Mouse (Mus musculus) testis, adult 2 months (tissue): ENCODE results near the gene Fam217b. TPM values are rescaled to one million over a fixed set of nuclear protein-coding genes. Genes with fewer than 3 reads are reported as not detected.

Source experiments
- H3K27ac ChIP-seq: fragments of 200-500 bp; 2 replicates; pipeline ENCODE4 v1.5.1; 2012; ENCODE audit warnings: low read depth, low read length; ENCODE audit not compliant: control insufficient read depth, insufficient read depth
- H3K27me3 ChIP-seq: fragments of 200-500 bp; 2 replicates; pipeline ENCODE4 v1.6.1; 2012; ENCODE audit warnings: mild to moderate bottlenecking, low read length, moderate library complexity; ENCODE audit not compliant: control insufficient read depth, insufficient read depth
- H3K36me3 ChIP-seq: fragments of 200-500 bp; 2 replicates; pipeline ENCODE4 v1.6.1; 2012; ENCODE audit warnings: mild to moderate bottlenecking, low read length; ENCODE audit not compliant: control insufficient read depth, insufficient read depth
- H3K4me1 ChIP-seq: fragments of 200-500 bp; 2 replicates; pipeline ENCODE4 v1.6.1; 2012; ENCODE audit warnings: low read length; ENCODE audit not compliant: control insufficient read depth, insufficient read depth
- H3K4me3 ChIP-seq: fragments of 200-500 bp; 2 replicates; pipeline ENCODE4 v1.5.1; 2012; ENCODE audit warnings: low read depth, mild to moderate bottlenecking, low read length, moderate library complexity, mixed read lengths; ENCODE audit not compliant: control insufficient read depth
- CTCF ChIP-seq: fragments of 200-500 bp; IDR thresholded peaks from 2 replicates; pipeline ENCODE4 v1.5.1; 2012; ENCODE audit warnings: low read depth, mild to moderate bottlenecking, inconsistent platforms, low read length, moderate library complexity; ENCODE audit not compliant: control insufficient read depth, insufficient read depth, insufficient replicate concordance
- POLR2A ChIP-seq: fragments of 200-500 bp; IDR thresholded peaks from 2 replicates; pipeline ENCODE4 v1.6.1; 2012; ENCODE audit warnings: low read depth, mild to moderate bottlenecking, inconsistent platforms, low read length, moderate library complexity; ENCODE audit not compliant: control insufficient read depth
- polyA plus RNA-seq: library from polyadenylated mRNA; depleted of rRNA; stranded (reverse); fragments of >200 nt; gene quantifications from 2 replicates; pipeline ENCODE4 v1.2.3, GENCODE M21; 2012; rRNA removed

The Fam217b gene
- polyA plus RNA-seq, 1 experiment: 2.6 TPM

GRCm38 (mm10) chr2:178471546-178472480 lies 57.5 kb downstream of the Fam217b start:
- H3K4me3 ChIP-seq: no peak overlapping the region
- no peaks in the 10 kb centered on the region for H3K4me1 ChIP-seq
- H3K36me3 ChIP-seq: no peaks in the 10 kb centered on the region
- H3K27ac ChIP-seq: no peak overlapping the region
- H3K27me3 ChIP-seq: no peaks in the 10 kb centered on the region
- no peak for TF ChIP-seq POLR2A
- no peak for TF ChIP-seq CTCF

GRCm38 (mm10) chr2:178473916-178474315 lies 59.6 kb downstream of the Fam217b start:
- no peak overlapping the region for H3K4me3 ChIP-seq
- H3K27me3 ChIP-seq: no peaks in the 10 kb centered on the region
- H3K4me1 ChIP-seq: no peaks in the 10 kb centered on the region
- H3K27ac ChIP-seq: no peak overlapping the region
- no peak for TF ChIP-seq CTCF
- no peak for TF ChIP-seq POLR2A
- H3K36me3 ChIP-seq: no peaks in the 10 kb centered on the region

Other genes with a start within 250 kb of the Fam217b start
- gene Sycp2, start 6.8 kb upstream of the Fam217b start, polyA plus RNA-seq: 12.2 and 18.8 TPM in 2 replicates
- gene Ppp1r3d, start 52 bp upstream of the Fam217b start, polyA plus RNA-seq: 0.38 and 0.64 TPM in 2 replicates
- gene Cdh26, start 16.0 kb downstream of the Fam217b start, polyA plus RNA-seq: 2.4 and 3.5 TPM in 2 replicates